Mouse (Mus musculus) ovary, postnatal 14 days (tissue): ENCODE measurements around the gene Vrk2.

Experiments used
- DNase-seq: peaks from one replicate; pipeline ENCODE4 v3.0.0; 2022; ENCODE audit warnings: low spot score

Vrk2 gene

GRCm38 (mm10) chr11:26593061-26594059, at the start of gene Vrk2, which contains the start of gene Gm6899:
TSS of gene Vrk2 (minus strand) at chr11:26593999.
TSS of gene Gm6899 (plus strand) at chr11:26593241.
- peak; percentile 68 for DNase-seq

DNA sequence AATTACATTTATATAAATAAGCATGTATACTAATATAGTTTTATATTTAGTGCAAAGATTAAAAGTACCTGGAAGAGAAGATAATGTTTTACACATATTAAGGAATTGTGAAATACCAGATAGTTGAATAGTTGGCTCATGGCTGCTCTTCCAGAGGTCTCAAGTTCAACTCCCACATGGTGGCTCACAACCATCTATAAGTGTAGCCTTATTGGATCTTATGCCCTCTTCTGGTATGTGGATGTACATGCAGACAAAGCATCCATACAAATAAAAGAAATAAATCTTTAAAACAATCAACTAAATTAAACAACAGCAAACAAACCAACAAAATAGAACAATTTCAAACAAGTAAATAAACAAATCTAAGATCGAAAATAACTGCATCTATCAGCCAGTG, 48.3 kb upstream of the Vrk2 start:
- DNase-seq: no peak

DNA sequence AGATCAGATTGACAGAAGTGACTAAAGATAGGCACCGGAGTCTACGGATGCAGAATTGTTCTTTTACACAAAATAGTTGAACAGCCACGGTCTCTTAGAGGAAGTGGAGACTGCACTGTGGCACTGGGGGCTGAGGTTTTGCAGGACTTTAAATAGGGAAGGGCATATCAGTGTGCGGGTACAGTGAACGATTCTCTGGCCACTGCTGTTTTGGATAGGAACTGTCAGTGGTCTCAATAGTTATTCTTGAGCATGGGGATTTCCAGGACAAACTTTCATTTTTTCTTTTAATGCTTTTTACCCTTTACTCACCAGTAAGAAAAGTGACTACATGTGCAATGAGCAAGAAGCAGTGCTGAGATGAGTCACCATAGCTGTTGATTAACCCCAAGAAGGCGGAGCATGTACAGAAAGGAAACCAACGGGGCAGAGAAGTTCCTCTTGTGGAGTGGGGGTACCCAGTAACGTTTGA, 46.6 kb upstream of the Vrk2 start:
- no peak for DNase-seq

GRCm38 (mm10) chr11:26636239-26636638, 42.4 kb upstream of the Vrk2 start:
- no peak for DNase-seq

DNA sequence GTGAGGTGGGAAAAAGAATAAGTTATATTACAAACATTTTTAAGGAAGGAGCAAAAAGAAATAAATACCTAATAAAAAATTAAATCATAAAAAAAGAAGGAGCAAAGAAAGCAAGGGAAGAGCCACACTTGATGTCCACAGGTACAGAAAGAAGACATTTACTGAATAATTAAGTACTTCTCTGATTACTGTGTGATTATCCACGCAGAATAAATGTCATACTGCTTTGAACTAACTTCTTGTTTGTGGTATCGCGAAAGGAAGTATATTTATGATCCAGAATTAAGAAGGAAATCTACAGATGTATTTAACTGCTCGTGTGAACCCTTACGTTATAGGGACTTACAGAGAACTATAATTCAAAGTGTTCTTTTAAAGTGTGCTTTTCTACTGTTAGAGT, 28.9 kb upstream of the Vrk2 start:
- DNase-seq: no peak

DNA sequence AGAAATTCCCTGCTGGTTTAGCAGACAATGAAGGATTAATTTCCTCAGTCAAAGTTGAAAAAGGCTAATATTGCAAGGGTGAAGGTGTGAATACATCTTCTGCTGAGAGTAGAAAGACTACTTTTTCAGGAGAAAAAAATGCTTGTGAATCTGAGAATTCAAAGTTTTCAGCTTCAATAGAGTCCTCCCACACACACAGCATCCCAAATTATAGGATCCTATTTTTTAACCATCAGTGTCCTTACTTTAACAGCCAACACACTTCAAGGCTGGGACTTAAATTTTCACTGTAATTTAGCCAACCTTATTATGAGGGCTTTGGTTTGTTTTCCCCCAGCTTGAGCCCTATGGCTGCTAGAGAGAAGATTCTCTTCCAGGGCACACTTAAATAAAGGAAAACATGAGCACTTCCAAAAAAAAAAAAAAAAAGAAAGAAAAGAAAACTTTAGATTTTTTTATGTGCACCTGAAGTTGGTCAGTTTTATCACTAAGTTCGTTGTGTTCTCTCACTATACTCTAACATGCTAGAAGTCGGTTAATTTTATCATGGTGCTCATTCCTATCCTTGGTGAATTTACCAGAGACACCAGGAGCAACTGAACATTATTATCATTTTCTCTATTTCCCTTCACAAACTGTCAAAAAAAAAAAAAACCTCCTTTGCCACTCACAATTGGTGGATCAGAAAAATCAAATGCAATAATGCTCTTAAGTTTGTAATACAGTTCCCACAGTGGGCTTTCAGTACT, 24.9 kb upstream of the Vrk2 start:
- DNase-seq: no peak

DNA sequence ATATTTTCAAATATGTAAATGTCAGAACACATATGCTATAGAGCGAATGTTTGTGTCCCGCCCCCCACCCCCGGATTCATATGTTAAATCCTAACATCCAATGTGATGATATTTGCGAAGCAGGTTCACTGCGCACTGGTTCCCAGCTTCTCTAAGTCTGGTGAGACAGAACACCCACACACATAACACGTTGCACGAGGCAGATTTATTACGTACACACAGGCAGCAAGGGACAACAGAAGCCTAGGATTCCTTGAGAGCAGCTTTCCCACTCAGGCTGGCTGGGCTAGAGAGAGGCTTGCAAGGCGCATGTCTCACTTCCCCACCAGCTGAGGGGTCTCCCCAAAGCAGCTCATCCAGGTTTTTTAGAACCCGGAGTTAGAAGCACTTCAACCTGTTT, 15.0 kb upstream of the Vrk2 start:
- DNase-seq: no peak

- no peak for DNase-seq
These were observed 10.4 kb upstream of the Vrk2 start for GRCm38 (mm10) chr11:26604061-26604655.

- no peak for DNase-seq
These were observed 7.9 kb upstream of the Vrk2 start for GRCm38 (mm10) chr11:26601571-26602175.

- DNase-seq: no peak
These were observed 6.9 kb upstream of the Vrk2 start for GRCm38 (mm10) chr11:26600692-26601091.

DNA sequence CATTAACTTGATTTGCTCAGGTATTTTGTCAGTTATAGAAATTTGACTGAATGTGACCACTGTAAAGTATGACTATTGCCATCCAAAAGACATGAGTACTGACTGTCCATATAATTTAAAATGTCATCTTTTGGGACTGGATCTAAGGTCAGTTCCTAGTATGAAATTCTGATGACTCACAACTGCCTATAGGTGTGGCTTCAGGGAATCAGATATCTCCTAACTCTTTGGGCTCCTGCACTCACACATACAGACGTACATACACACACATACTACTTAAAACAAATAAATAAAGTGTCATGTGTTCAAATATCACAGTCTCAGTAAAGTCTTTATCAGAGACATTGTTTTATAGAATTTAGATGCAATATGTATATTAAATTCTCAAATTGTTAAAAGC, 5.1 kb upstream of the Vrk2 start:
- no peak for DNase-seq

GRCm38 (mm10) chr11:26597761-26598160, 4.0 kb upstream of the Vrk2 start:
- DNase-seq: no peak

GRCm38 (mm10) chr11:26597145-26597544, 3.3 kb upstream of the Vrk2 start:
- no peak for DNase-seq

DNA sequence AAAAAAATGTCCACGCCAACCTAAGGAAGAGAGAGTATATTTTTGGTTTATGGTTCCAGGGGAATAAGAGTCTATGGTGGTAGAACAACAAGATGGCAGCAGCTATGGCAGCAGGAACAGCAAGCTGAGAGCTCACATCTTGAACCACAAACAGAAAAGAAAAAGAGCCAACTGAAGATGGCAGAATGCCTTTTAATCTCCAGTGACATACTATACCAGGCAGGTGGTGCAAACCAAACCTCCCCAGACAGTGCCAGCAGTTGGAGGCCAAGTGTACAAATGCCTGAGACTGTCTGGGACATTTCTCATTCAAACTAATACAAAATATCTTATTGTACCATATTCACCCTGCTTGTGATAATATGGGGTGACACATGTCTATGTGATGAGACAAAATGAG, 2.4 kb upstream of the Vrk2 start:
- no peak for DNase-seq

- DNase-seq: no peak
These were observed 688 bp upstream of the Vrk2 start for GRCm38 (mm10) chr11:26594487-26594886.

DNA sequence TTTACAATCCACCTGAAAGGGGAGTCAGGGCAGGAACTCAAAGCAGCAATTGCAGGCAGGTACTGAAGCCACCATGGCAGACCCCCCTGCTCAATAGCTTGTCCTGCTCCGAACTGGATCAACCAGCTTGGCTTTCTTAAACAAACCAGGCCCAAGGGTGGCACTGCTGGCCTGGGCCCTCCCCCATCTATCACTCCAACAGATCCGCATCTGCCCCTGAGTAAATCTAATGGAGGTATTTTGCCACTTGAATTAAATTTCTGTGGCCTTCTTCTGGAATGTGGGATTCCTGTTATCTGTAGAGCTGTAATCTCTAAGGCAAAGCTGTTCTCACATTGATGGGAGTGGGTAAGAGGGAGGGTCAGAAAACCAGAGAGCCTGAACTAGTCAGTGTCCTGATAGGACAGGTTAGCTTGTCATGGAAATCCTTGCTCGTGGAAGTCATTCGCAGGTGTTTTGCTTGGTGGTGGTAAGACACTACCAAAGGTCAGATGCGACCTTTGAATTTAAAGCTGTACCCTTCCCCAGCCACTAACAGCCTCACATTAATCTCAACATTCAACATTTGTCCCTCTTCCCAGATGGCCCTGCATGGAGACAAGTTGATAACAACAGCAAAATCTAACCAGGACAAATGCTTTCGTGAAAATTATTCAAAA, 1.3 kb downstream of the Vrk2 start:
- no peak for DNase-seq

GRCm38 (mm10) chr11:26587184-26587524, 6.6 kb downstream of the Vrk2 start:
- no peak for DNase-seq

DNA sequence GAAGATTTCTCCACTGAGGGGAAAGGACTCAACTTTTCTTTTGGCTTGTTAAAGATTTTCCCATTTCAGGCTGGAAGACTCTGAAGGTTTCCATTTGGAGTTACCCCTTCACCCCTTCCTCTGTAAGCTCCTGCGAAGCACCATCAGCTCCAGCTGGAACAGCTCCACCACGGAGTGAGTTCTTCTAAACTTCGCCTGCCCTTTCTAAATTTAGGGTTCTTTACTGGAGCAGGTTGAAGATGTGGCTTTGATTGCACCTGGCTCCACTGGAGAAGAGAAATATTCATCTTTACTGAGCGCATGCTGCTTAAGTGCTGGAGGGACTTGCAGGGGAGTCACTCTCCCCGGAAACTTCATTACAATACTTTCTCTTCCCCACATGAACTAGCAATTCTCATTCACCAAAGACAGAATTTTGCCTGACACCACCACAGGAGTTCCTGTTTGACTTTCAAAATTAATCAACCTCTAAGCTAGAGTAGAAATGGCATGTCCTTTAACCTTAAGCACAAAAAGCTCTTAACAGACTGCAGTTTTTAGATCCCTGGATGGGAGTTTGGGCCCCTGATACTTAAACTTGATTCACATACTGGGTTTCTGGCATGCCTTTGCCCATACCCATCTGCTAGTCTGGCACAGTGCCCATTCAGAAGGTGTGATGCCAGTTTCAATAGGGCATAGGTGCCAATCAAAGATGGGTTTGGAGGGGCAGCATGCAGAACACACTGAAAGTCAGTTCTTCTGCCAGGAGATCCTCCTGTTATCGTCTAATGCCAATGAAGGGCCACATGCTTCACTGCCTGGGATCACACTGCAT, 7.2 kb downstream of the Vrk2 start:
- DNase-seq: no peak

DNA sequence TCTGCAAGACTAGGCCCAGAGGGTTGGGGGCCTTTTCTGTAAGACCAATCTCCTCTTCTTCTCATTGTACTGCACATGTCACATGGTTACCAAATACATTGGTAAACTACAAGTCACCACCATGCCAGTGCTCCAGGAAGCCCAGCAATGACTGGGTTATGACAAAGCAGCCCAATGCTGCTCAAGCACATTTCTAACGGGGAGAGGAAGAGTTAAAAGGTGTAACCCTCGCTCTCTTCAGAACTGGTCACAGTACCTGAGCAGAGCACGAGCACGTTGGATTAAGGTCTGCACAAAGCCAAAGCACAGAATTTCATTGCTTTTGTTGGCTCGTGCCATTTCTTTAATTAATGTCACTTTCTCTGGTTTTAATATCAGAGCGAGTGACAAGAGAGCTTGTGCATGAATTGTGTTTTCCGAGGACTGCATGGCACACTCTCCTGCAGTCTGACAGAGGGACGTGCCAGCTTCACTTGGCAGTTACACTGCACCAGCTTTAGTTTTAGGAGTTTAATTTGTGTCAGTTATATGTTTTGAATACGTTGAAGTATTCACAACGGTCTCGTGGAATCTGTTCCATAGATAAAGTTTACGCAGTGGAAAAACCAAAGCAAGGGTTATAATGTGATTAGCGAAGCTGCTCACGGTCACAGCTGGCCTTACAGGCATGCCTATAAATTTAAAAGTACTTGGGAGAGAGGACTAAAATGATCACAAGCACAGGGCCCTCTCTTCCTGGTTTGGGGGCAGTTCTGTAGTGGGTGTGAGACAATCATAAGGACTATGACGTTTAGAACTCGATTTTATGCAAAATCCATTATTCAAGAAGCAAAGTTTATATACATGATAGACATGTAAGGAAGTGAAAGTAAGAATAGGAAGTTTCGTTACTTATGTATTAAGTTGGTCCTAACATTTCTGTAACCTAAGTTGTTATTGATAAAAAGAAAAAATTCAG, 8.1 kb downstream of the Vrk2 start:
- DNase-seq: no peak

- no peak for DNase-seq
These were observed 42.2 kb downstream of the Vrk2 start for GRCm38 (mm10) chr11:26551551-26551950.
